Mouse (Mus musculus) forelimb bud, embryonic 11.5 days (tissue): Measurements from ENCODE around the gene Olfr561.

Experiments used
- DNase-seq: peaks from one replicate; pipeline ENCODE4 v3.0.0-alpha.2; 2012; ENCODE audit warnings: low read depth, low spot score

The Olfr561 gene

GRCm38 (mm10) chr7:102770921-102771320, at the start of gene Olfr561:
Gene Olfr561 (plus strand): TSS chr7:102771221.
- no peak for DNase-seq

GRCm38 (mm10) chr7:102727391-102727790, 43.6 kb upstream of the Olfr561 start, which contains the start of gene Olfr559:
Gene Olfr559 (minus strand): TSS chr7:102727491.
- no peak for DNase-seq

- DNase-seq, result no peak
These were observed 37.2 kb upstream of the Olfr561 start for GRCm38 (mm10) chr7:102733793-102734192.

DNA sequence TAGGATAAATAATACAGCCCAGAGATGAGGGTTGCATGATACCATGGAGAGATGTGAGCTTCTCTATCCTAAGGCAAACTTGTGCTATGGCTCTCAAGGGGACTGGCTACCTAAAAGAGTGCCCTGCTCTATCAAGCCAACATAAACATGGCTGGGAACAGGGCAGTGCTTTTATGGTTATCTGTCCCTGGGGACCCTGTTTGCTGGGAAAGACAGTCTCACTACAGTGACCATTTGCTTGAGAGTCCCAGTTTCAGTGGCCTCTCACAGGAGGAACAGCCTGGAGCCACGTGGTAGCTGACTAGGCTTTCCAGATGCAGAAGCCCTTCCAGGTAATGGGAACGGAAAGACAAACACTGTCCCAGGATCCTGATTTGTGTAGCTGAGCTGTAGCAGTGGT, 33.3 kb upstream of the Olfr561 start:
- DNase-seq, result no peak

DNA sequence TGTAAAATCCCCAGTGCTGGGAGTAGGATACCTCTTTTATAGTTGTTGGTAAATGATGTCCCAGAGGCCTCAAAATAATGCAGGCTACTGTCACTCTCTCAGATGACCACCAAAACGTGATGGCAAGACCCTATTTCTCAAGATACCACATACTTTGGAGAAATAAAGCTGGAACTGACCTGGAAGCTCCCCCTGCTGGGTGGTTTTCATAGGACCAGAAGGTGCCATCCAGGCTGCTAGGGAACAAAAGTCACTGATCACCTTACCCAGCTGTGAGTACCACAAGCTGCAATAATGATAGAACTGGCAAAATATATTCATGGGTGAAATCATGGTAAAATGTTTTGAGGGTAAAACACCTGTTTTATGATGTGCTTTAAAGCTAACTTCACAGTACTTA, 18.9 kb upstream of the Olfr561 start:
- no peak for DNase-seq

DNA sequence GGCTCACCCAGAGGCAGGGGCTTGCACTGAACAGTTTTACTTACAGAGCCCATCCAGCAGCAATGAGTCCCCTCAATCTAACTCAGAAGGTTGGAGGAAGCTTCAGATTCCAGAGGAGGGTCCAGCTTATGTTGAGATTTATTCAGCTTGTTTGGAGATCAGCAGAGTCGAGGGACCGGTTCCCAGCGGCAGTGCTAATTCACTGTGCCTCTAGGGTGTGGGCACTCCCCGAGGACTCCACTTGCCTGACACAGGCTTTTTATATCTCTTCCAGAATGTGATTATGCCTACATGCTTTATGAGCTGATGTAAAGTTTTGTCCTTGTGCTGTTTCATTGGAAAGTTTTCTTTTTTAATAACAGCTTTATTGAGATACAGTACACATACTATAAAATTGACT, 11.8 kb upstream of the Olfr561 start, which contains the start of the genes Olfr560 and Olfr78:
Gene Olfr560, minus strand, starts transcription at position 101 of the 400 bp plus-strand sequence.
Gene Olfr78, minus strand, starts transcription at position 206 of the 400 bp plus-strand sequence.
- DNase-seq, result no peak

GRCm38 (mm10) chr7:102803180-102803579, 32.2 kb downstream of the Olfr561 start, which contains the start of gene Olfr564:
Gene Olfr564 (plus strand): TSS chr7:102803480.
- no peak for DNase-seq
